Mouse (Mus musculus) CD4-positive, CD25-positive, alpha-beta regulatory T cell (primary cell): Measurements from ENCODE around the gene Grin2c. TPM values are rescaled to one million over a fixed set of nuclear protein-coding genes. Genes with fewer than 3 reads are reported as not detected.

Experiments used
- polyA plus RNA-seq: library from polyadenylated mRNA; unstranded; fragments of 100-300 nt; shearing (Covaris generic); gene quantifications from one replicate; pipeline ENCODE4 v1.2.1, GENCODE M21; 2017

Grin2c gene
- not detected for polyA plus RNA-seq

GRCm38 (mm10) chr11:115267061-115267883, at the start of gene Grin2c:
Gene Grin2c (minus strand): TSS chr11:115267243.

DNA sequence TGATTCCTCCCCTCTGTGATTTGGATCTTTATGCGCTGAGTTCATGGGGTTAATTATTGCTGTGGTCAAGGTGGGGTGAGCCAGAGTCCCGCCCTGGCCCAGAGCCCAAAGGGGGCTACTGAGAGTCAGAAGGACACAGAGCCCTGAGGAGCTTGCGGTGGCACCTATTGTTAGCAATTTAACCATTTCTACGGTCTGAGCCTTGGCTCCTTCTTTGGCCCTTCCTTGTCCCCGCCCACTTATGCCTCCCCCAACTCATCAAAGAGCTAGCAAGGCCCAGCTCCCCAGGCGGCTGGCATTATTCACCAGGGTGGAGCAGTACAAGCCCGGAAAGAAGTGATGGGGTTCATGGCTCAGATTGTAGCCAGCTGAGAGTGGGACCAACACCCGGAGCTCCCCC, 39.8 kb upstream of the Grin2c start, which contains the start of gene Otop2:
TSS of gene Otop2 (plus strand) at position 301 of the 400 bp plus-strand sequence.

DNA sequence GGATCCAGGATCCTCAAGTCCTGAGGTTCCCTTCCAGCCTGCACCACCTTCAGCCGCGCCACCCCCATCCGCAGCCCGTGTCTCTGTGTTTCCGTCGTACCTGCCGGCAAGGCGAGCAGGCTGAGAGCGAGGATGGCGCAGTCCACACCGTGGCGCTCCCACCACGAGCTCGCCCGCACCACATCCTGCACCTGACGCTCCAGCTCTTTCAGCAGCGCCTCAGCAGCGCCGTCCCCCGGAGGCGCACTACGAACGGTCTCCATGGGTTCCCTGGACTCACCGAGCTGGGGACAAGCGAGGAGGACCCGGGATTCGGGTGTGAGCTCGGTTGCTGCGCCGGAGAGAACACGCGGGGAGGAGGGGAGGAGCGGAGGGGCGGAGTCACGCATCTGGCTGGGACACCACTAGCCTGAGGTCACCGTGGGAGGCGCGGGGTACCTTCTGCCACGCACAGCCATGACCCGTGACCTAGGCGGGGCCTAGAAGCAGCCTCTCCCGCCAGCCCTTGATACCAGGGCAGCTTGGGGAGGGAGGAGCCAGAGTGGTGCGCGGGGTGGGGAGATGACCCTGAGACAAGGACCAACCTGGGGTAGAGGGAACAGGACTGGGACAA, 30.3 kb upstream of the Grin2c start, which contains the start of gene Fads6:
TSS of gene Fads6 (minus strand) at position 450 of the 613 bp plus-strand sequence.

DNA sequence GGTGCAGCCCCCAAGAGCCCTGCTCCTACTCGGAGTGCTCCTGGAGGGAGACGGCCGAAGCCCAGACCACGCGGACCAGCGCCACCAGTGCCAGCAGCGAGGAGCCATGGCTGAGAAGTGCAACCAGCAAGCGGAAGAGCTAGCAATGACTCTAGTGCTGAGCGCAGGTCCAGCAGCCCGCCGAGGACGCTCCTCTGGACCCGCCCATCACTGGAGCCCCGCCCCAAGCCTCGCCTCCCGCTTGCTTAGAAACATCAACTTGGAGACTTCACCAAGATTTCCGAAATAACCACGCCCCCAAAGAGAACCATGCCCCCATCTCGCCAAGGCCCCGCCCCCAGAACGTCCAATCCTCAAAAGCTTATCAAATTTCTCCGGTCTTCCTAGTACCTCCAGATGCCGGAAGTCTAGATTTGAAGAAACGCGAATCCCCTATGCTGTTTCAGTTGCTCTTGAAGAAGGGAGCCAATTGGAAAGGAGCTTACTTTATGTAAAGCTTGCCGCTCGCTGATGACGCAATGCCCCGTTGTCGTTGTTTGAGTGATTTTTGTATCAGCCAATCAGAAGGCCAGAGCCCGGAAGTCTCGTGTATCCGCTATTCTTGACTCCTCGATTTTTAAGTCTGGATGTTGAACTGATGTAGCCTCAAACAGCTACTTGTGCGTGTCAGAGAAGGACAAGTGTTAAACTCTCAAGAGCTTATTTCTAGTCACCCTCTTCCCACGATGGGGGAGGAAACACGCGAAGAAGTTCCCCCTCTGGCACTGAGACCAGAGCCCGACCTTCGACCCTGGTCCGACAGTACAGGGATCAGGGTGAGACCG, 9.9 kb upstream of the Grin2c start, which contains the start of gene Fdxr:
TSS of gene Fdxr (minus strand) at position 271 of the 824 bp plus-strand sequence.

Other genes with a start within 250 kb of the Grin2c start
- not detected for gene Cd300ld4, start 240.2 kb downstream of the Grin2c start, polyA plus RNA-seq
- not detected for gene Cd300ld5, start 229.5 kb downstream of the Grin2c start, polyA plus RNA-seq
- not detected for gene Cd300ld3, start 218.8 kb downstream of the Grin2c start, polyA plus RNA-seq
- gene Cd300e, start 205.1 kb downstream of the Grin2c start, polyA plus RNA-seq = 0.19 TPM
- gene Rab37, start 175.8 kb downstream of the Grin2c start, polyA plus RNA-seq = 206 TPM
- 1.1 TPM for gene Cd300lf, start 133.3 kb downstream of the Grin2c start, polyA plus RNA-seq
- 474 TPM for gene Slc9a3r1, start 103.9 kb downstream of the Grin2c start, polyA plus RNA-seq
- gene Tmem104, start 79.8 kb downstream of the Grin2c start, polyA plus RNA-seq = 15.9 TPM
- 11.9 TPM for gene Nat9, start 79.4 kb downstream of the Grin2c start, polyA plus RNA-seq
- 31.7 TPM for gene Fdxr, start 9.8 kb upstream of the Grin2c start, polyA plus RNA-seq
- gene Fads6, start 30.4 kb upstream of the Grin2c start, polyA plus RNA-seq = 0.96 TPM
- gene Otop2, start 39.9 kb upstream of the Grin2c start, polyA plus RNA-seq = not detected
- gene Ush1g, start 54.8 kb upstream of the Grin2c start, polyA plus RNA-seq = not detected
- not detected for gene Otop3, start 67.5 kb upstream of the Grin2c start, polyA plus RNA-seq
- 7.6 TPM for gene Hid1, start 100.5 kb upstream of the Grin2c start, polyA plus RNA-seq
- 0.12 TPM for gene Cdr2l, start 114.7 kb upstream of the Grin2c start, polyA plus RNA-seq
- gene Mrpl58, start 136.5 kb upstream of the Grin2c start, polyA plus RNA-seq = 153 TPM
- 651 TPM for gene Atp5h, start 152.7 kb upstream of the Grin2c start, polyA plus RNA-seq
- 81.2 TPM for gene Kctd2, start 152.9 kb upstream of the Grin2c start, polyA plus RNA-seq
- gene Trim80, start 173.3 kb upstream of the Grin2c start, polyA plus RNA-seq = not detected
- 11.8 TPM for gene Slc16a5, start 195.2 kb upstream of the Grin2c start, polyA plus RNA-seq
- gene Armc7, start 208.4 kb upstream of the Grin2c start, polyA plus RNA-seq = 98.4 TPM
- gene Nt5c, start 224.6 kb upstream of the Grin2c start, polyA plus RNA-seq = 365 TPM
- gene Jpt1, start 247.1 kb upstream of the Grin2c start, polyA plus RNA-seq = 576 TPM